Mouse (Mus musculus) liver, embryonic 11.5 days (tissue): ENCODE data around the gene Itga3. TPM values are rescaled to one million over a fixed set of nuclear protein-coding genes. Genes with fewer than 3 reads are reported as not detected.

Source experiments
- ATAC-seq: fragments of 200-750 bp; cut with Nextera tagmentation; replicated peaks from 2 replicates; pipeline ENCODE4 v1.8.0; 2017; ENCODE audit warnings: moderate number of reproducible peaks, mild to moderate bottlenecking, moderate TSS enrichment, moderate library complexity; ENCODE audit not compliant: low FRiP score
- DNase-seq: peaks from one replicate; pipeline ENCODE4 v3.0.0-alpha.2; 2017; ENCODE audit warnings: low spot score
- H3K27ac ChIP-seq: fragments of 300-500 bp; sonication (generic); 2 replicates; pipeline ENCODE4 v1.5.1; 2014; ENCODE audit warnings: mild to moderate bottlenecking, low read depth, low read length, control low read depth
- H3K27me3 ChIP-seq: fragments of 300-500 bp; sonication (generic); replicated peaks from 2 replicates; pipeline ENCODE4 v1.6.1; 2014; ENCODE audit warnings: low read length, mixed read lengths; ENCODE audit not compliant: control insufficient read depth, insufficient read depth
- H3K36me3 ChIP-seq: fragments of 300-500 bp; sonication (generic); 2 replicates; pipeline ENCODE4 v1.6.1; 2014; ENCODE audit warnings: mild to moderate bottlenecking, low read length, moderate library complexity, mixed read lengths; ENCODE audit not compliant: control insufficient read depth, insufficient read depth
- H3K4me1 ChIP-seq: fragments of 300-500 bp; sonication (generic); replicated peaks from 2 replicates; pipeline ENCODE4 v1.6.1; 2014; ENCODE audit warnings: low read length, mixed read lengths; ENCODE audit not compliant: control insufficient read depth, insufficient read depth
- H3K4me2 ChIP-seq: fragments of 300-500 bp; sonication (generic); 2 replicates; pipeline ENCODE4 v1.6.1; 2014; ENCODE audit warnings: mild to moderate bottlenecking, control low read depth, moderate library complexity
- H3K4me3 ChIP-seq: fragments of 300-500 bp; sonication (generic); 2 replicates; pipeline ENCODE4 v1.5.1; 2014; ENCODE audit warnings: low read depth, low read length, control low read depth
- H3K9ac ChIP-seq: fragments of 300-500 bp; sonication (generic); 2 replicates; pipeline ENCODE4 v1.6.1; 2014; ENCODE audit warnings: low read depth, low read length, control low read depth
- H3K9me3 ChIP-seq: fragments of 300-500 bp; sonication (generic); 2 replicates; pipeline ENCODE4 v1.6.1; 2016; ENCODE audit warnings: low read length, inconsistent platforms, mixed read lengths; ENCODE audit not compliant: control insufficient read depth
- WGBS: fragments of 180-500 bp; shearing (Covaris S2); extraction: QIAGEN DNeasy Blood & Tissue Kit; methylation state at CpG from one replicate; pipeline ENCODE4 v1.1.7; 2014; 5-methylcytosine and 5-hydroxymethylcytosine counted together
- polyA plus RNA-seq: library from polyadenylated mRNA; unstranded; fragments of >200 nt; fragmentation: Nextera tagmentation; extraction: Ambion mirVana; gene quantifications from 2 replicates; pipeline ENCODE4 v1.2.1, GENCODE M21; 2014

Itga3 gene
- polyA plus RNA-seq, 1 experiment from 2014 or later, result 4.6 TPM

DNA sequence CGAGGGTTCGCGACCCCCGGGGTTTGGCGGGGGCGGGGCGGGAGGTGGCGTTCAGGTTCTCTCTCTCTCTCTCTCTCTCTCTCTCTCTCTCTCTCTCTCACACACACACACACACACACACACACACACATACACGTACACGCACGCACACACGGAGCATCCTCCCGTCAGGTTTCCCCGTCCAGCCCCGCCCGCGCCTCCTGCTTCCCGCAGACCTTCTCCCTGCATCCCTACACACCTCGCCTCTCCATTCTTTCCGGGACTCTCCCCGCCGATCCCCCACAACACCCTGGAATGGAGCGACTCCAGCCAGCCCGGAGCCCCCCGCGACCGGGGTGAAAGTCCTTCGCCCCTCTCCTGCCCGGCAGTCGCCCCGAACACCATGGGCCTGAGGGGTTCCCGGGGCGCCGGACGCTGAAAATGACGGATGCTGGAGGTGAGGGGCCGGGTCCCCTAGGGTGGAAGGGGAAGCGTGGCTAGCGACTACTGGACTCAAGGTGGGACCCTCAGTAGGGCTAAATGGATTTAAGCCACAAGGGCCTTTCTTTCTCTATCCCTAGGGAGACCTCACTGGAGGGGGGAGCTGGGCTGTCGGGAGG, 66.4 kb downstream of the Itga3 start:
- Histone ChIP-seq H3K27ac (peak overlapping the region; percentile 99), H3K9ac (peak overlapping the region; percentile 97), H3K27me3 (0 out of 2 replicates have a peak, but pooled peaks cover 3% of the 10 kb centered on the region), H3K9me3 (no peaks in the 10 kb centered on the region), H3K36me3 (peaks cover 13% of the 10 kb centered on the region), H3K4me1 (peaks cover 63% of the 10 kb centered on the region), H3K4me3 (peak overlapping the region; percentile 91), H3K4me2 (peak overlapping the region; percentile 96)
- WGBS, result 2% methylated on average over 40 of the region's 40 CpGs
- ATAC-seq, result no peak
- no peak for DNase-seq

DNA sequence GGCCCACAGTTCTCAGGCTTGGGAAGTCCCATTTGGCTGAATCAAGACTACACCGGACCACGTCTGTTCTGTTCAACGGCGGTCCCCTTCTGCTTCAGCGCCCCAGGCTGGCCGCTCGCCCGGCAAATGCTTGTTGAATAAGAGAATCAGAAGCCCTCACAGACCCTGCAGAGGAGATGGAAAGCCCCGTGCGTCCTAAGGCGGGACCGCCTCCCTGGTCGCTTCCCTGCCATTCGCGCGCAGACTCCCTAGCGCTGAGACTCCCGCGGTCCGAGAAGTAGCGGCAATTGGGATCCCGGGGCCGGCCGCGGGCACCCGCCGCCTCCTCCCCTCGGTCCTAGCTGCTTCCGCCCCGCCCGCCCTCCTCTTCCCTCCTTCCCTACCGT, 67.0 kb downstream of the Itga3 start, which contains the start of gene Samd14:
Samd14 (plus strand) TSS at position 251 of the 386 bp plus-strand sequence.
- H3K27ac ChIP-seq, result peak within 1 kb of the TSS; percentile 99
- peaks cover 64% of the 10 kb centered on the region for H3K4me1 ChIP-seq
- H3K4me3 ChIP-seq, result peak within 1 kb of the TSS; percentile 91
- H3K36me3 ChIP-seq, result peaks cover 19% of the 10 kb centered on the region
- peak within 1 kb of the TSS; percentile 96 for H3K4me2 ChIP-seq
- H3K9me3 ChIP-seq, result no peaks in the 10 kb centered on the region
- peak; percentile 22; the same call in 1 of the 2 replicates for ATAC-seq
- H3K27me3 ChIP-seq, result 0 out of 2 replicates have a peak, but pooled peaks cover 3% of the 10 kb centered on the region
- peak within 1 kb of the TSS; percentile 97 for H3K9ac ChIP-seq
- WGBS, result 0% methylated on average over 32 of the region's 32 CpGs
- DNase-seq, result peak; percentile 78

DNA sequence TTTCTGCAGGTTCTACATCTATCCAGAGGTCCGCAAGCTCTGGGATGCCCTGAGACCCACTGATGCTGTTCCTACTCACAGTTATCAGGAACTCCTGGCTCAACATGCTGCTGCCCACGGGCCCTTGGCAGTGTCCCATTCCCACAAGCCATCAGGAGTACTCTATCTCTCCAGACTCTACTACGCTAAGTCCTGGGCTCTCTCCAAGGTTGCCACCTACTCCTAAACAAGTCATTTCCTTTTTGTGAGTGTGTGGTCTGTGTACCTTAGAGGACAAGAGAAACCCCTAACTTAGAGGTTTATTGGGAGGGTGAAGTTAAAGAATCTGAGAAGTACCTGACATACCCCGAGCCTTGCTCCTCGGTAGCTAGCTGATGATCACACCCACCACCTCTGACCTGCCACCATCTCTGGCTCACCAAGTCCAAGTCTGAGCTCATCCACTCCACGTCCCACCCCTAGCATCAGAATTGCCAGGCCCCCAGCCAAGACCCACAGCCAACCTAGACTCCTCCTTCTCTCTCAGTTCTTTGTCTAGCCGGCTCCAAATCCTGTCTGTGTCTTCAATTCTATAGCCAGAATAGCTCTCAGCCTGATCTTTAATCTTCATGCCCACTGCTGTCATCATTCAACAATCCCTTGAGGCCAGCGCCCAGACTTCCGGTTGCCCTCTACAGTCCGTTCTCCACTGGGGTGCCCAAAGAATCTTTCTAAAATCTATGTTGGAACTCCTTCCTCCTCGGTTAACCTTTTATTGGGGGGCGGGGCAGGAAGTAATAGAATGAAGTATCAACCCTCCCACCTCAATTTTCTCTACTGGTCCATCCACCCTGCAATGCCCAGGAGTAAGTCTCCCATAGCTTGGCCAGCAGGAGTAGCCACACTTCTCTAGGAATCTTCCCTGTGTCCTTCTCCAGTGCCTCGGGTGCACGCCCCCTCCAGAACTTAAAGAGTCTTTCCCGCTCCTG, 67.7 kb downstream of the Itga3 start:
- 34% methylated on average over 15 of the region's 15 CpGs for WGBS
- Histone ChIP-seq H3K4me2 (peak overlapping the region; percentile 96), H3K9me3 (no peaks in the 10 kb centered on the region), H3K27me3 (0 out of 2 replicates have a peak, but pooled peaks cover 3% of the 10 kb centered on the region), H3K36me3 (peaks cover 17% of the 10 kb centered on the region; the same call in 1 of the 2 replicates), H3K4me3 (peak overlapping the region; percentile 91), H3K9ac (peak overlapping the region; percentile 97), H3K27ac (peak overlapping the region; percentile 99), H3K4me1 (peaks cover 59% of the 10 kb centered on the region)
- DNase-seq (no peak), ATAC-seq (no peak)

DNA sequence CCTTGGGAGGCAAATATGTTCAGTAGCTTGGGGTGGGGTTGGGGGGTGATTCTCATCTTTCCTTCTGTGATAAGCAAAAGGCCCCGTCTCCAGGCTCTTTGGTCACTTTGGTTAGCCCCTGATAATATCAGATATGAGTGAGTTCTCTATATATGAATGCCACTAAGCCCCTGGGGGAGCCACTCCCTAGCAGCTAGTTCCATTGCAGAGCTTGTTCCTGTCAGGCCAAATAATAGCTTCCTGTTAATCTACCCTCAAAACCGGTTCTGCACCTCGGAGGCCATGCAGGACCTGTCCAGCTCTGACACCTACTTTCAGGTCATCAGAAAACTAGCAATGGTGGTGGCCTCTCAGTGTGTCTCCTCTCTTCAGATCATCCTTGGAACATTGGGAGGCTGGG, 69.2 kb downstream of the Itga3 start:
- Histone ChIP-seq H3K4me3 (no peak overlapping the region), H3K9me3 (no peaks in the 10 kb centered on the region), H3K27me3 (0 out of 2 replicates have a peak, but pooled peaks cover 3% of the 10 kb centered on the region), H3K9ac (peak overlapping the region; percentile 72; the same call in 1 of the 2 replicates), H3K27ac (peak overlapping the region; percentile 73), H3K36me3 (peaks cover 24% of the 10 kb centered on the region), H3K4me1 (peaks cover 62% of the 10 kb centered on the region), H3K4me2 (peak overlapping the region; percentile 89)
- WGBS, result 44% methylated on average over 3 of the region's 3 CpGs
- ATAC-seq (no peak), DNase-seq (no peak)

DNA sequence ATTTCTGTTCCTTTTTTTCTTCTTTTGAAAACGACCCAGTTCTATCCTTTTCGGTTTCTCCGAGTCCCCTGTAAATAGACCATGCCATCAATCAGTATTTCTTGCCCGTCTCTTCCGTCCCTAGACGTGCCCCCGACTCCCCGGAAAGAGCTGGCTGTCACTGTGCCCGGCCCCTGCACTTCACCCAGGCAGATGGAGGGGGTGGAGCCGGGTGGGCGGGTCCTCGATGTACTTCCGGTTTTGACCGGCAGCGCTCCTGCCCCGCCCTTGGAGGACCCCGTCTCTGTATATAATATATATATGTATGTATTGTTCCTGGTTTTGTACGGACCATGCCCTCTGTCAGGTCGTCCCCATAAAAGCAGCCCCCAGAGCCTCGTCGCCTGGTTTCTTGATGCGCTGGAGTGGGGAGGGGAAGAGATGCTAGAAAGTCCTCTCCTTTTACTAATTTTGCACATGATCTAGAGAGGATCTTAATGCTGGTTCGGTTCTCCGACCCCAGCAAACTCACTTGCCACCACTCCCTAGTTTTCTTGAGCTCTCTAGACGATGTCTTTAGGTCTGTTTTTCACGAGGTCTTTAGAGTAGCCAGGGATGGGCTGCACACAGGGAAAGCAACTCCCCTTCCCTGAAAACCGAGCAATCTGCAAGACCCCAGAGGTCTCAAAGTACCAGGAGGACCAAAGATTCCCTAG, 69.9 kb downstream of the Itga3 start:
- Histone ChIP-seq H3K4me3 (peak overlapping the region; percentile 50), H3K9ac (peak overlapping the region; percentile 72), H3K27ac (peak overlapping the region; percentile 73), H3K4me2 (peak overlapping the region; percentile 89), H3K36me3 (peaks cover 31% of the 10 kb centered on the region), H3K27me3 (0 out of 2 replicates have a peak, but pooled peaks cover 3% of the 10 kb centered on the region), H3K9me3 (no peaks in the 10 kb centered on the region), H3K4me1 (peaks cover 67% of the 10 kb centered on the region)
- 3% methylated on average over 27 of the region's 27 CpGs for whole genome bisulfite sequencing
- ATAC-seq (peak; percentile 67), DNase-seq (peak; percentile 87)

GRCm38 (mm10) chr11:95006038-95006437, 70.6 kb downstream of the Itga3 start:
- H3K4me1 ChIP-seq, result peaks cover 67% of the 10 kb centered on the region
- peaks cover 35% of the 10 kb centered on the region for H3K36me3 ChIP-seq
- ATAC-seq, result no peak
- H3K9ac ChIP-seq, result 0 out of 2 replicates have a peak overlapping the region, but pooled peaks have one; percentile 22
- H3K9me3 ChIP-seq, result no peaks in the 10 kb centered on the region
- peak overlapping the region; percentile 73 for H3K27ac ChIP-seq
- no peak for DNase-seq
- 40% methylated on average over 4 of the region's 4 CpGs for WGBS
- H3K27me3 ChIP-seq, result 0 out of 2 replicates have a peak, but pooled peaks cover 3% of the 10 kb centered on the region
- H3K4me3 ChIP-seq, result peak overlapping the region; percentile 50
- H3K4me2 ChIP-seq, result peak overlapping the region; percentile 89

GRCm38 (mm10) chr11:95004937-95005198, 71.7 kb downstream of the Itga3 start:
- ATAC-seq (no peak), DNase-seq (no peak)
- H3K27ac ChIP-seq, result peak overlapping the region; percentile 73; the same call in 1 of the 2 replicates
- no peak overlapping the region for H3K4me2 ChIP-seq
- WGBS, result 73% methylated on average over 6 of the region's 6 CpGs
- no peak overlapping the region for H3K4me3 ChIP-seq
- H3K36me3 ChIP-seq, result peaks cover 45% of the 10 kb centered on the region
- H3K4me1 ChIP-seq, result peaks cover 79% of the 10 kb centered on the region
- no peak overlapping the region for H3K9ac ChIP-seq
- no peaks in the 10 kb centered on the region for H3K27me3 ChIP-seq
- H3K9me3 ChIP-seq, result no peaks in the 10 kb centered on the region
